Mouse (Mus musculus) kidney, postnatal 0 days (tissue): Measurements from ENCODE around the gene Gtf2a1l. TPM values are rescaled to one million over a fixed set of nuclear protein-coding genes. Genes with fewer than 3 reads are reported as not detected.

Experiments used
- ATAC-seq: fragments of 200-750 bp; cut with Nextera tagmentation; replicated peaks from 2 replicates; pipeline ENCODE4 v1.8.0; 2017; ENCODE audit warnings: low read depth, moderate number of reproducible peaks, moderate TSS enrichment, moderate library complexity; ENCODE audit not compliant: low FRiP score
- DNase-seq: peaks from one replicate; pipeline ENCODE4 v3.0.0-alpha.2; 2016; ENCODE audit warnings: low spot score
- H3K27ac ChIP-seq: fragments of 300-500 bp; sonication (generic); 2 replicates; pipeline ENCODE4 v1.5.1; 2014; ENCODE audit warnings: mild to moderate bottlenecking
- H3K27me3 ChIP-seq: fragments of 300-500 bp; sonication (generic); 2 replicates; pipeline ENCODE4 v1.6.1; 2014; ENCODE audit warnings: low read length, mixed read lengths; ENCODE audit not compliant: insufficient read depth
- H3K36me3 ChIP-seq: fragments of 300-500 bp; sonication (generic); 2 replicates; pipeline ENCODE4 v1.6.1; 2014; ENCODE audit warnings: low read length, mixed read lengths; ENCODE audit not compliant: insufficient read depth
- H3K4me1 ChIP-seq: fragments of 300-500 bp; sonication (generic); replicated peaks from 2 replicates; pipeline ENCODE4 v1.6.1; 2014; ENCODE audit warnings: antibody characterized with exemption, low read length, mixed read lengths; ENCODE audit not compliant: insufficient read depth
- H3K4me2 ChIP-seq: fragments of 300-500 bp; sonication (generic); 2 replicates; pipeline ENCODE4 v1.6.1; 2014; ENCODE audit warnings: mild to moderate bottlenecking, low read length, moderate library complexity, mixed read lengths
- H3K4me3 ChIP-seq: fragments of 300-500 bp; sonication (generic); replicated peaks from 2 replicates; pipeline ENCODE4 v1.5.1; 2014; ENCODE audit warnings: low read depth, low read length
- H3K9ac ChIP-seq: fragments of 300-500 bp; sonication (generic); 2 replicates; pipeline ENCODE4 v1.6.1; 2014; ENCODE audit warnings: low read depth, low read length
- H3K9me3 ChIP-seq: fragments of 300-500 bp; sonication (generic); replicated peaks from 2 replicates; pipeline ENCODE4 v1.6.1; 2016; ENCODE audit warnings: low read length, inconsistent platforms, mixed read lengths
- CTCF ChIP-seq: IDR thresholded peaks from 2 replicates; pipeline ENCODE4 v1.5.1; 2016; ENCODE audit warnings: antibody characterized with exemption, low read depth, mild to moderate bottlenecking, moderate library complexity
- WGBS: fragments of 180-500 bp; shearing (Covaris S2); extraction: QIAGEN DNeasy Blood & Tissue Kit; methylation state at CpG from one replicate; pipeline ENCODE4 v1.1.7; 2014; 5-methylcytosine and 5-hydroxymethylcytosine counted together
- polyA plus RNA-seq: library from polyadenylated mRNA; unstranded; fragments of >200 nt; fragmentation: Nextera tagmentation; extraction: Ambion mirVana; gene quantifications from 2 replicates; pipeline ENCODE4 v1.2.1, GENCODE M21; 2015

Gene Gtf2a1l
- polyA plus RNA-seq, 1 experiment from 2014 or later: not detected

DNA sequence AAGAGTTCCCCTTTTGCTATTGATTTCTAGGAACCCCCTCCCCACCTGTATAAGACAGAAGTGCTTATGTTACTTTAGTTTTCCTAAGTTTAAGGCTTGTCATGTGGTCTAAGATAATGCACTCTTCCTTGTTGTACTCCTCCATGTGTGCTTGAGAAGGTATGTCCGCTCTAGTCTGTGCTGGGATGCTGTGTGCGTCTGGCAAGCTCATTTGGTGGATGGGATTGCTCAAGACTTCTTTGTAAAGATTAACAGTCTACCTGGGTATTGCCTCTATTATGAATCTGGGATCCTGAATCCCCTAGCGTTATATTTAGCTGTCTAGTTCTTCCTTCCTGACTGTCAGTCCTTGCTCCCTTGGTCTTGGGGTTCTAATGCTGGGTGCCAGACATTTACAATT is 35.8 kb upstream of the Gtf2a1l start:
- ATAC-seq: no peak
- Histone ChIP-seq H3K4me3 (no peak overlapping the region), H3K4me1 (peaks cover 21% of the 10 kb centered on the region), H3K27me3 (no peaks in the 10 kb centered on the region), H3K4me2 (no peak overlapping the region), H3K9me3 (no peaks in the 10 kb centered on the region), H3K27ac (no peak overlapping the region), H3K36me3 (peaks cover 18% of the 10 kb centered on the region; the same call in 1 of the 2 replicates), H3K9ac (no peak overlapping the region)
- DNase-seq: no peak
- TF ChIP-seq CTCF: no peak
- 80% methylated on average over 3 of the region's 3 CpGs for WGBS

DNA sequence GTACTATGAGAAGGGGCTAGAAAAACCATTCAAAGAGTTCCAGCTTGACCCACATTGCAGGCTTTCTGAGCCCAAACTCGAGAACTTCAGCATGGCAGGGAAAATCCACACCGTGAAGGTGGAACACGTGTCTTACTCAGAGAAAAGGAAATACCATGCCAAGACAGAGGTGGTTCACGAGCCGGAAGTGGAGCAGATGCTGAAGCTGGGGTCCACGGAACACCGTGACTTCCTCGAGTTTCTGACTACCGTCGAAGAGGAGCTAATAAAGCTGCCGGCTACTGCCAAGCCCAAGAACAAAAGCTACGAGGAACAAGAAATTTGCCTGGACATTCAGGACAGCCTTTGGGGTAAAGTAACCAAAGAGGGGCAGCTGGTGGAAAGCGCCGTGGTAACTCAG is 32.4 kb upstream of the Gtf2a1l start:
- H3K4me3 ChIP-seq: no peak overlapping the region
- peaks cover 18% of the 10 kb centered on the region; the same call in 1 of the 2 replicates for H3K36me3 ChIP-seq
- no peaks in the 10 kb centered on the region for H3K9me3 ChIP-seq
- no peak overlapping the region for H3K4me2 ChIP-seq
- TF ChIP-seq CTCF: no peak
- no peak overlapping the region for H3K9ac ChIP-seq
- no peak overlapping the region for H3K27ac ChIP-seq
- ATAC-seq: no peak
- no peak for DNase-seq
- no peaks in the 10 kb centered on the region for H3K27me3 ChIP-seq
- 76% methylated on average over 14 of the region's 14 CpGs for WGBS
- H3K4me1 ChIP-seq: peaks cover 3% of the 10 kb centered on the region; the same call in 1 of the 2 replicates

DNA sequence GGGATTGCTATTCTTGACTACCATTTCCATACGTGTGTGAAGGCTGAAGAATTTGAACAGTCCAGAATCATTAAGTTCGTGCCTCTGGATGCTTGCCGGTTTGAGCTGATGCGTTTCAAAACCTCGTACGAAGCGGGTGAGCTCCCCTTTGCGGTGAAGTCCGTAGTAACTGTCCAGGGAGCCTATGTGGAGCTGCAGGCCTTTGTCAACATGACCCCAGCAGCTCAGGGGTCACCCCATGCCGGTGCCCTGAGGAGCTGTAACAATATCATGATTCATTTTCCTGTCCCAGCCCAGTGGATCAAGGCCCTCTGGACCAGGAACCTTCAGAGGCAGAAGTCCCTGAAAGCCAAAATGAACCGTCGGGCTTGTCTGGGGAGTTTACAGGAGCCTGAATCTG is 31.9 kb upstream of the Gtf2a1l start:
- Histone ChIP-seq H3K9ac (no peak overlapping the region), H3K4me1 (no peaks in the 10 kb centered on the region; the same call in 1 of the 2 replicates), H3K27me3 (no peaks in the 10 kb centered on the region), H3K9me3 (no peaks in the 10 kb centered on the region), H3K4me2 (no peak overlapping the region), H3K4me3 (no peak overlapping the region), H3K27ac (no peak overlapping the region), H3K36me3 (peaks cover 18% of the 10 kb centered on the region; the same call in 1 of the 2 replicates)
- no peak; the same call in 1 of the 2 replicates for ATAC-seq
- peak; percentile 52; the same call in 1 of the 2 replicates for TF ChIP-seq CTCF
- peak; percentile 63 for DNase-seq
- 38% methylated on average over 12 of the region's 12 CpGs for WGBS

DNA sequence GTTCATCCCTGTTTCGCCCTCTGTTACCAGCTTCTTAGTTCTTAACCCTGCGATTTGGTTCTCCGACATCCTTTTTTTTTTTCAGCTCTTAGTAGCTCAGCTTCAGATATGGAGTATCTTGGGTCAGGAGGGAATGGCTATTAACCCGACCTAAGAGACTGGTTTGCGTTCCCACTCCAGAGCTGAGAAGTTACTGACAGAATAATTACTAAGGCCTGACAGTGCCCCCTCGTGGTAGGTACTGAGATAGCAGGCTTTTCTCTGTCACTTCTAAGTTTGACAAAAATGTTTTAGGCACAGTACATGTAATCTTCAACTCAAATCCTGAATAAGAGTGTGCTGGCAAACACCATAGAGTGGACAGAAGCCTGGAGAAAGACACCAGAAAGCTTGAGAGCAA is 27.4 kb upstream of the Gtf2a1l start:
- no peaks in the 10 kb centered on the region for H3K4me1 ChIP-seq
- H3K9me3 ChIP-seq: no peaks in the 10 kb centered on the region

DNA sequence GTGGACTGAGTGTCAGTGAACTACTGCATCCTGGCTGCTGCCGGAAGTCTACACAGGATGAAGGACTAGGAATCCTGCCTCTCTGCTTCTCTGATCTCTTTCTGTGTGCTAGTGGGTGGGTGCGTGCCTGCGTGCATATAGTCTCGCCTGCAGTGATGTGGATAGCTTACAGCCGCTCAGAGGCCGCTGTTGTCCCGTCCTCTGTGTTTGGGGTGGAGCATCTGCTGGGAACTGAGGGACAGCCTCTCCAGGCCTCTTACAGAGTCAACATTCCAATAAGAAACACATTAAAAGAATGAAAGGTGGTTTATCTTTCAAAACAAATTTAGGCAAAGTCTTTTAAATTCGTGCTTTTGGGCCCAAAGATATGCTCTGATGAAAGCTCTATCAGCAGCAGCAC is 26.6 kb upstream of the Gtf2a1l start:
- H3K27ac ChIP-seq: no peak overlapping the region
- H3K27me3 ChIP-seq: no peaks in the 10 kb centered on the region
- H3K4me1 ChIP-seq: no peaks in the 10 kb centered on the region
- no peaks in the 10 kb centered on the region for H3K9me3 ChIP-seq
- no peak overlapping the region for H3K4me2 ChIP-seq
- DNase-seq (no peak), ATAC-seq (no peak)
- no peak overlapping the region for H3K9ac ChIP-seq
- TF ChIP-seq CTCF: no peak
- 0 out of 2 replicates have a peak, but pooled peaks cover 16% of the 10 kb centered on the region for H3K36me3 ChIP-seq
- no peak overlapping the region for H3K4me3 ChIP-seq
- 92% methylated on average over 8 of the region's 8 CpGs for WGBS

More for the DNA sequence above, 27.4 kb upstream of the Gtf2a1l start:
- Histone ChIP-seq H3K9ac (no peak overlapping the region), H3K27ac (no peak overlapping the region), H3K36me3 (peaks cover 18% of the 10 kb centered on the region; the same call in 1 of the 2 replicates), H3K4me2 (no peak overlapping the region), H3K27me3 (no peaks in the 10 kb centered on the region), H3K4me3 (no peak overlapping the region)
- peak; percentile 92 for DNase-seq
- 25% methylated on average over 6 of the region's 6 CpGs for WGBS
- peak; percentile 67; the same call in 1 of the 2 replicates for ATAC-seq
- TF ChIP-seq CTCF: peak; percentile 89

DNA sequence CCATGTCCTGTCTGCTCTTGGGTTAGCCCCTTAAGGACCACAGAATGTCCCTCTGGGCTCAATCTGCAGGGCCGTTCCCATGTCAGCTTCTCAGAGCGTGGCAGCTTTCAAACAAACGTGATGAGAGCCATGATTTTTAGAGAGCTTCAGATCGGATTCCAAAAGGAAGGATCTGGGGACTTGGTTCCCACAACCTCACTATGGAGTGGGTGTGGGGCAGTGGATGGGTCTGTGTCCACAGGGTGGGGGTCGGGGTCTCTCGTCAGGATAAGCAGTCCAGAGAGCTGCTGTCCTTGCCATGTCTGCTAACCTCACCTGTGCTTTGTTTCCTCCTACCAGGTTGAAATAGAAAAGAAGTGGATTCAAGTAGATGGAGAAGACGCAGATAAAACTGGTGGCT is 23.6 kb upstream of the Gtf2a1l start:
- no peak overlapping the region for H3K4me2 ChIP-seq
- no peaks in the 10 kb centered on the region for H3K4me1 ChIP-seq
- no peak overlapping the region for H3K4me3 ChIP-seq
- no peak overlapping the region for H3K9ac ChIP-seq
- 89% methylated on average over 7 of the region's 7 CpGs for WGBS
- H3K9me3 ChIP-seq: no peaks in the 10 kb centered on the region
- TF ChIP-seq CTCF: no peak
- ATAC-seq (no peak), DNase-seq (no peak)
- peaks cover 20% of the 10 kb centered on the region; the same call in 1 of the 2 replicates for H3K36me3 ChIP-seq
- no peaks in the 10 kb centered on the region for H3K27me3 ChIP-seq
- H3K27ac ChIP-seq: no peak overlapping the region

DNA sequence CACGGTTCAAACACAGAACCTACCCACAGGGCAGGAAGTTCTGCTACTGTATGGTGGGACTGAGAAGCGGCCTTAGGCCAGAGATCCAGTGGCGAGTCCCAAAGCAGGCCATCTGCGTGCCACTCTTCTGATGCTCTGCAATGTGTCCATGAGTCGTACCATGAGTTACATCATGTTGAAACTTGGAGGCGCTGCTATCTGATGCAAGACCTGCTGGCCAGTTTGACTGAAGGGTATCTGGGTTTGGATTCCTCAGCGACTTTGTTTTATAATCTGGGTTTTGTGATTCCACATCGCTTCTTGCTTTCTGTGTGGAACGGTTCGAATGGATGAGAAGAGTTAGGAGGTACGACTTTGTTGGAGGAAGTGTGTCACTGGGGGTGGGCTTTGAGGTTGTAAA is 23.2 kb upstream of the Gtf2a1l start:
- H3K4me1 ChIP-seq: no peaks in the 10 kb centered on the region
- no peak overlapping the region for H3K9ac ChIP-seq
- no peak for ATAC-seq
- H3K4me3 ChIP-seq: no peak overlapping the region
- H3K9me3 ChIP-seq: no peaks in the 10 kb centered on the region
- DNase-seq: no peak
- no peak overlapping the region for H3K27ac ChIP-seq
- H3K4me2 ChIP-seq: no peak overlapping the region
- TF ChIP-seq CTCF: no peak
- no peaks in the 10 kb centered on the region for H3K27me3 ChIP-seq
- peaks cover 20% of the 10 kb centered on the region; the same call in 1 of the 2 replicates for H3K36me3 ChIP-seq
- WGBS: 90% methylated on average over 11 of the region's 11 CpGs
